Mouse (Mus musculus) spleen, postnatal 36 days (tissue): ENCODE results near the gene Bckdha.
A peak's percentile ranks its signal among the peaks of the same experiment; 100 is the strongest.

Experiments used
- DNase-seq, 2 experiments: peaks; one replicate each; pipeline ENCODE4 v3.0.0; 2022; ENCODE audit warnings: low spot score in 2 of 2, mixed read lengths in 1 of 2

Bckdha gene

DNA sequence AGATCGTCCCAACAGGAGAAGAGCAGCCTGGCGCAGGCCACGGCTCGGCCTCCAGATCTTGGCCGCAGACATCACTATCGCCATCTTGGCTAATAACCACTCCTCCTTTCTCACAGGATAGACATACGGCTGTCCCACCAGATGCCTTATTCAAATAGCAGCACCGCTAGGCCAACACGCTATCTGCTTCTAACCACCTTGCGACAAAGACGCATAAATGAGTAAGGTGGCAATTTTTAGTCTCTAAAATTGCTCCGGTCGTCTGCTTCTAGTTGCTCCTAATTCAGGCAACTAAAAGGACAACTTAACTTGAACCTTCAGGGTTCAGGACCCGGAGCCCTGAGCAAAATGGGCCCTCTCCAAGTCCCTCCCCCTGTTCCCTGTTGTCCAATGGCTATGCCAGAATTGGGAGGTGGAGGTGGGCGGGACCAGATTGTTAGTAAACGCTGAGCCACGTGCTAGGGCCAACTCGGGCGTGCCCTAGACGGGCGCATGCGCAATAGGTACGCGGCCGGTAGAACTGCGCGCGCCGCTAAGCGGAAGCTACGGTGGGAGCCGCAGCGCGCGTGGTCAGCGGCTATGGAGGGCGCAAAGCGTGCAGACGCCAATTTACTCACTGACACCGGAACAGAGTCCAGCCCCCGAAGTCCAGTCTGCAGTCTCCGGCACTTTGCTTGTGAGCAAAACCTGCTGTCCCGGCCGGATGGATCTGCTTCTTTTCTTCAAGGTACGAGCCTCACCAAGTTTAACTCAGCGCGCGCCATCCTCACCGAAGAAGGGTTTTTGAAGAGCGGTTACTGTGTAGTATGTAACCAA lies at the start of gene Bckdha, which contains the start of gene Exosc5:
Gene Bckdha (minus strand): TSS at position 325 of the 816 bp plus-strand sequence.
Gene Exosc5 (plus strand): TSS at position 508 of the 816 bp plus-strand sequence.
- peak; percentile 99 to 100 for DNase-seq

DNA sequence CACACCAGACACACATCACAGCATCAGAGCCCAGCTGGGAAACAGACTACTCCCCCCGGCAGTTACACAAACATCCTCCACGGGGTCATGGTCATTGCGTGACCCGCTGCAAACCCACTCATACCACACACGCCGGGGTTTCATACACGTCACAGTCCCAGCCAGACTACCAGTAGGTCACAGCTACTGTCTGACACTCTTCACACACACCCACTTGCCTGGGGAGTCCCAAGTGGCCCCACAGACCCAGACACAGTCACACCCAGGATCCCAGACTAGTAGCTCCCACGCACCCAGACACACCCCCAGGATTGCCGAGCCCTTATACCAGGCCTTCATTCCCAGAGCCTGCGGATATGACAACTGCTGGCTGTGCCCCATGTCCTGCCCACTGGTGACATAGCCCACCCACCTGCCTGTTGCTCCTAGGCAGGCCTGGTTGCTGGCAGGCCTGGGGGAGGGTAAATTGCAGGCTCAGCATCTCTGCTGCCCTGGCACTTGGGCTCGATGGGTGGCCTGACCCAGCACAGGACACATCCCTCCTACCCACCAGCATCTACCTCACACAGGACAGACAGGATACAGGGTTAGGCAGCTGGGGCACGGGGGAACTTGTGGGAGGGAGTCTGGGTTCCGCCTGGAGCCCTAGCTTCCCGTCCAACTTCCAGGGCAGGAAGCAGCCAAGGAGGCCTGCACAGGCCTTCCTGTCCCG lies 49.0 kb upstream of the Bckdha start:
- peak in 1 of 2 experiments; percentile 55 for DNase-seq

- peak; percentile 57 to 65 for DNase-seq
Measured at GRCm38 (mm10) chr7:25706578-25707170, 47.9 kb upstream of the Bckdha start.

DNA sequence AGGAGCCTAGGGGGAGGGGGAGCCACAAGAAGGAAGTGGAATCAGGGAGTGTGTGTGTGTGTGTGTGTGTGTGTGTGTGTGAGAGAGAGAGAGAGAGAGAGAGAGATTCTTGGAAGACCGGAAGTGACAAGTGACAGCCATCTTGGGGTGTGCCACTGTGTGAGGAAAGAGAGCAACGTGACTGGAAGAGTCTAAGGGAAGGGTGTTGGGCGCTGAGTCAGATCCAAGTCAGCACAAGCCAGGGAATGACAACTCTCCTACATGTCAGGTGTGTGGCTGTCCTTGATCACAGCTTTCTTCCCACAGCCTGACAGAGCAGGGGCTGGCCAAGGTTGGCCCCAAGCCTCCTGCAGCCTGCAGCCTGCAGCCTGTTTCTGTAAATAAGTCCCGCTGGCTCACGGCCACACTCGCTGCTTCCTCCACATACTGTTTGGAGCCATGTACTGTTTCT lies 47.0 kb upstream of the Bckdha start:
- no peak for DNase-seq

GRCm38 (mm10) chr7:25704716-25705364 lies 46.1 kb upstream of the Bckdha start:
- no peak for DNase-seq

GRCm38 (mm10) chr7:25703793-25704494 lies 45.2 kb upstream of the Bckdha start:
- no peak for DNase-seq

GRCm38 (mm10) chr7:25702350-25702749 lies 43.6 kb upstream of the Bckdha start:
- DNase-seq: no peak

- DNase-seq: no peak
Measured at GRCm38 (mm10) chr7:25700732-25701131, 42.0 kb upstream of the Bckdha start.

GRCm38 (mm10) chr7:25699851-25700250 lies 41.1 kb upstream of the Bckdha start:
- no peak for DNase-seq

DNA sequence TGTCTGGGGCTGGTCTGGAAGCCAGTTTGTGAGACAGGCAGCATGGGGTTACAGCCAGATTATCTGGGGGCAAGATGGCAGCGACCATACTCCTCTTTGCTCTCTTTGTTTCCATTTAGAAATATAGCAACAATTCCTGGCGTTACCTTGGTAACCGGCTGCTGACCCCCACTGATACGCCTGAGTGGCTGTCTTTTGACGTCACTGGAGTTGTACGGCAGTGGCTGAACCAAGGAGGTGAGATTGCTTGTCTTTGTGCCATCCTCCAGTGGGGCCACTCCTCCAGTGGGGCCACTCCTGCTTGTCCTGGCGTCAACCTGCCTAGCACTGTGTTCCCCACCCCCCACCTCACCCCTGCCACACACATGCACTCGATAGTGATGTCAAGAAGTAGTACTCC lies 35.3 kb upstream of the Bckdha start:
- DNase-seq: no peak

GRCm38 (mm10) chr7:25690051-25690450 lies 31.3 kb upstream of the Bckdha start:
- no peak for DNase-seq

DNA sequence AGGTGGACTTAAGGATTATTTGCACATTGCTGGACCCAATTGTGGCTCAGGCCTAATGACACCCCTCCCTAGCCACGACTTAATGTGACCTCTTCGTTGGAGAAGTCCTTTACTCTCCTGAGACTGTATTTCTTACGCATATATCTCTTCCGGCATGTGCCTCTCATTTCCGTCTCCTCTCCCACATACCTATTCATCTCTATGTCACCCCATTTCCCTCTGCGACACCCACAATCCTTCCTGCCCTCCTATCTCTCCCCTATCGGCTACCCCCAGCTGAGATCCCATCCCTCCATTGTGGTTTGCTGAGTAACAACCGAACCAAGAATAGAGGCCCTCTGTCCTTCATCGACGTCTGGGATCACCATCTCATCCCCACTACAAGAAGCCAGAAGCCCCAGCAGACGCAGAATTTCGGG lies 30.8 kb upstream of the Bckdha start:
- no peak for DNase-seq

- peak; percentile 84 to 88 for DNase-seq
Measured at GRCm38 (mm10) chr7:25688810-25689586, 30.2 kb upstream of the Bckdha start.

- peak; percentile 78 to 83 for DNase-seq
Measured at GRCm38 (mm10) chr7:25687811-25688401, 29.1 kb upstream of the Bckdha start.

DNA sequence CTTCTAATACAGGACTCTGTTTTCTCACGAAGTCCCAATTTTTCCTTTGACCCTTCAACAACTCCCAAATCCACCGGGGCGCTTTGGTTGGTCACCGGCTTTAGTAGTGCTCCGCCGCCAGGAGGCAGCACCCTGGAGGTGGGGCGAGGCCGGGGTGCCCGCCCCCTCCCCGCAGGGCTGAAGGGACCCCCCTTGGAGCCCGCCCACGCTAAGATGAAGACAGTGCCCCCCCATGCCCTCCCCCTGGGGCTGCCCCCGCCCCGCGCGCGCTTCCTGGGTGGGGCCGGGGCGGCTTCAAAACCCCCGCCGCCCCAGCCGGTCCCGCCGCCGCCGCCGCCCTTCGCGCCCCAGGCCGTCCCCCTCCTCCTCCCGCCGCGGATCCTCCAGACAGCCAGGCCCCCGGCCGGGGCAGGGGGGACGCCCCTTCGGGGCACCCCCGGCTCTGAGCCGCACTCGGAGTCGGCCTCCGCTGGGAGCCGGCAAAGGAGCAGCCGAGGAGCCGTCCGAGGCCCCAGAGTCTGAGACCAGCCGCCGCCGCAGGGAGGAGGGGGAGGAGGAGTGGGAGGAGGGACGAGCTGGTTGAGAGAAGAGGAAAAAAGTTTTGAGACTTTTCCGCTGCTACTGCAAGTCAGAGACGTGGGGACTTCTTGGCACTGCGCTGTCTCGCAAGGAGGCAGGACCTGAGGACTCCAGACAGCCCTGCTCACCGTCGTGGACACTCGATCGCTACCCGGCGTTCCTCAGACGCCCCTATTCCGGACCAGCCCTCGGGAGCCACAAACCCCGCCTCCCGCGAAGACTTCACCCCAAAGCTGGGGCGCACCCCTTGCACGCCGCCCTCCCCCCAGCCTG lies 28.1 kb upstream of the Bckdha start, which contains the start of gene Tgfb1:
Gene Tgfb1 (plus strand): TSS at position 323 of the 852 bp plus-strand sequence.
- DNase-seq: peak; percentile 91

DNA sequence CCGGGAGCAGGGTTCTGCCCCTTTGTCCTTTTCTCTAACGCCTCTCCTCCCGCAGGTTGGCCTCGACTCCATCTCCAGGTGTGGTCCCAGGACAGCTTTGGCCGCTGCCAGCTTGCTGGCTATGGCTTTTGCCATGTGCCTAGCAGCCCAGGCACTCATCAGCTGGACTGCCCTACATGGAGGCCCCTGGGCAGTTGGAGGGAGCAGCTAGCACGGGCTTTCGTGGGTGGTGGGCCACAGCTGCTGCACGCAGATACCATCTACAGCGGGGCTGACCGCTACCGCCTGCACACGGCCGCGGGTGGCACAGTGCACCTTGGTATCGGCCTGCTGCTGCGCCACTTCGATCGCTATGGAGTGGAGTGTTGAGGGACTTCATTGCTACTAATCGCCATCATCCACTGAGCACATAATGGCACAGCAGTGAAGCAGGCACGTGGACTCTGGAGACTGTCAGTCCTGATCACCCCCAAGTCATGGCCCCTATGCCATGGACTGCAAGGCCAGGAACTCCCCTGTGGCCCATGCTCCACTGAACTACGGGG lies 27.2 kb upstream of the Bckdha start:
- no peak for DNase-seq

- no peak for DNase-seq
Measured at GRCm38 (mm10) chr7:25684659-25685058, 25.9 kb upstream of the Bckdha start.

GRCm38 (mm10) chr7:25683474-25684180 lies 24.8 kb upstream of the Bckdha start:
- DNase-seq: peak; percentile 85 to 89
